Mouse (Mus musculus) neural tube, embryonic 15.5 days (tissue): ENCODE measurements around the gene Iyd. TPM values are rescaled to one million over a fixed set of nuclear protein-coding genes. Genes with fewer than 3 reads are reported as not detected.

Experiments used
- polyA plus RNA-seq: library from polyadenylated mRNA; unstranded; fragments of >200 nt; fragmentation: Nextera tagmentation; extraction: Ambion mirVana; gene quantifications from 2 replicates; pipeline ENCODE4 v1.2.1, GENCODE M21; 2015

Gene Iyd
- polyA plus RNA-seq, 1 experiment from 2014 or later: 0.37 TPM

Other genes starting within 250 kb of the Iyd start
- 56.1 and 66.5 TPM in 2 replicates for gene Ppp1r14c, start 174.2 kb upstream of the Iyd start, polyA plus RNA-seq
- 6.5 and 7.4 TPM in 2 replicates for gene Plekhg1, start 200.1 kb downstream of the Iyd start, polyA plus RNA-seq